Mouse (Mus musculus) liver, adult 2 months (tissue): ENCODE data around the gene Zfp384. TPM values are rescaled to one million over a fixed set of nuclear protein-coding genes. Genes with fewer than 3 reads are reported as not detected.
"Not testable (repeated sequence)": the region's sequence is repeated elsewhere in the genome, so short reads cannot be mapped to it uniquely, and the experiment has no call there.

Source experiments
- DNase-seq: peaks from one replicate; pipeline ENCODE4 v3.0.0-alpha.2; 2011; ENCODE audit warnings: low read depth, low spot score; ENCODE audit errors: extremely low read depth
- H3K27ac ChIP-seq: fragments of 200-500 bp; replicated peaks from 2 replicates; pipeline ENCODE4 v1.5.1; 2012; ENCODE audit warnings: low read depth, mild to moderate bottlenecking, control low read depth, inconsistent platforms, low read length; ENCODE audit not compliant: insufficient read depth
- H3K27me3 ChIP-seq: fragments of 200-500 bp; 2 replicates; pipeline ENCODE4 v1.6.1; 2012; ENCODE audit warnings: mild to moderate bottlenecking, moderate library complexity, low read length, inconsistent platforms; ENCODE audit not compliant: control insufficient read depth, insufficient read depth
- H3K36me3 ChIP-seq: fragments of 200-500 bp; 2 replicates; pipeline ENCODE4 v1.6.1; 2012; ENCODE audit warnings: low read length, inconsistent platforms; ENCODE audit not compliant: control insufficient read depth, insufficient read depth
- H3K4me1 ChIP-seq: fragments of 200-500 bp; 2 replicates; pipeline ENCODE4 v1.6.1; 2011; ENCODE audit warnings: low read length; ENCODE audit not compliant: control insufficient read depth, insufficient read depth
- H3K4me3 ChIP-seq: fragments of 200-500 bp; 2 replicates; pipeline ENCODE4 v1.5.1; 2011; ENCODE audit warnings: low read depth, mild to moderate bottlenecking, control low read depth, low read length, moderate library complexity; ENCODE audit not compliant: insufficient read depth
- H3K79me2 ChIP-seq: fragments of 200-500 bp; 2 replicates; pipeline ENCODE4 v1.6.1; 2012; ENCODE audit warnings: inconsistent platforms, mild to moderate bottlenecking, low read length, moderate library complexity; ENCODE audit not compliant: control insufficient read depth, insufficient read depth
- H3K9ac ChIP-seq: fragments of 200-500 bp; 2 replicates; pipeline ENCODE4 v1.6.1; 2012; ENCODE audit warnings: low read depth, mild to moderate bottlenecking, control low read depth, inconsistent platforms, low read length
- CTCF ChIP-seq: fragments of 200-500 bp; IDR thresholded peaks from 2 replicates; pipeline ENCODE4 v1.5.1; 2011; ENCODE audit warnings: low read depth, low read length, control low read depth
- POLR2A ChIP-seq: fragments of 200-500 bp; IDR thresholded peaks from 2 replicates; pipeline ENCODE4 v1.6.1; 2011; ENCODE audit warnings: low read length, control low read depth; ENCODE audit not compliant: insufficient read depth; ENCODE audit errors: extremely low read depth
- WGBS: fragments of 180-500 bp; shearing (Covaris S2); methylation state at CpG from one replicate; pipeline ENCODE4 v1.1.7; 2018; 5-methylcytosine and 5-hydroxymethylcytosine counted together
- polyA plus RNA-seq: library from polyadenylated mRNA; depleted of rRNA; stranded (reverse); fragments of >200 nt; gene quantifications from 2 replicates; pipeline ENCODE4 v1.2.3, GENCODE M21; 2012
- total RNA-seq: library from RNA; depleted of rRNA; stranded (reverse); fragments of >200 nt; gene quantifications from 2 replicates; pipeline ENCODE4 v1.2.3, GENCODE M21; 2014

The Zfp384 gene
- total and polyA plus RNA-seq, 2 experiments, result 7.6 to 34.7 TPM

DNA sequence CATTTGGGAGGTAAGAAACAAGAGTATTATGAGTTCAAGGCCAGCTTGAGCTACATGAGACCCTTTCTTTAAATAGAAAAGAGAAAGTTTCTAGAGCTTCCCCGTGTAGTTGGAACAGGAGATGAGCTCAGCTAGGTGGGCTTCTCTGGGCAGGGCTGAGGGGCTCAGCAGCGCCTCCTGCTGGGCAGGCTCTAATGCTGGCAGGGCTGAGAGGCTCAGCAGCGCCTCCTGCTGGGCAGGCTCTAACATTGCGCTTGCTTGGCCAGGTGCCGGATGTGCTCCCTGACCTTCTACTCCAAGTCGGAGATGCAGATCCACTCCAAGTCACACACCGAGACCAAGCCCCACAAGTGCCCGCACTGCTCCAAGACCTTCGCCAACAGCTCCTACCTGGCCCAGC lies 21.6 kb downstream of the Zfp384 start:
- 52% methylated on average over 8 of the region's 9 CpGs for WGBS
- not testable (repeated sequence) for H3K4me3 ChIP-seq, H3K27ac ChIP-seq, H3K79me2 ChIP-seq, H3K27me3 ChIP-seq, H3K9ac ChIP-seq, DNase-seq, H3K4me1 ChIP-seq
- TF ChIP-seq CTCF, result peak; percentile 97
- H3K36me3 ChIP-seq, result peaks cover 60% of the 10 kb centered on the region

DNA sequence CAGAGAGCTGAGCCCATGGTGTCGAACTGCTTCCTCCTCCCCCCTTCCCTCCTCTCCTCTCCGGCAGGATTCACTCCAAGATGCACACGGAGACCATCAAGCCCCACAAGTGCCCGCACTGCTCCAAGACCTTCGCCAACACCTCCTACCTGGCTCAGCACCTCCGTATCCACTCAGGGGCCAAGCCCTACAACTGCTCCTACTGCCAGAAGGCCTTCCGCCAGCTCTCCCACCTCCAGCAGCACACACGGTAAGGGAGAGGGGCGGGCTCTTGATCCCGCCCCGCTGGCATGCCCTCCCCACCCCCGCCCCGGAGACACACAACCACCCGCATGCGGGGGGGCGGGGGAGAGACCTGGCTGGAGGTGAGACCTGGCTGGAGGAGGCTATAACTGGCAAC lies 22.7 kb downstream of the Zfp384 start:
- no peak for TF ChIP-seq POLR2A
- TF ChIP-seq CTCF, result no peak
- no peak overlapping the region for H3K27ac ChIP-seq
- no peaks in the 10 kb centered on the region for H3K79me2 ChIP-seq
- 88% methylated on average over 16 of the region's 16 CpGs for WGBS
- peaks cover 59% of the 10 kb centered on the region for H3K36me3 ChIP-seq
- H3K27me3 ChIP-seq, result no peaks in the 10 kb centered on the region
- no peak for DNase-seq
- H3K9ac ChIP-seq, result no peak overlapping the region
- no peaks in the 10 kb centered on the region for H3K4me1 ChIP-seq
- H3K4me3 ChIP-seq, result no peak overlapping the region

DNA sequence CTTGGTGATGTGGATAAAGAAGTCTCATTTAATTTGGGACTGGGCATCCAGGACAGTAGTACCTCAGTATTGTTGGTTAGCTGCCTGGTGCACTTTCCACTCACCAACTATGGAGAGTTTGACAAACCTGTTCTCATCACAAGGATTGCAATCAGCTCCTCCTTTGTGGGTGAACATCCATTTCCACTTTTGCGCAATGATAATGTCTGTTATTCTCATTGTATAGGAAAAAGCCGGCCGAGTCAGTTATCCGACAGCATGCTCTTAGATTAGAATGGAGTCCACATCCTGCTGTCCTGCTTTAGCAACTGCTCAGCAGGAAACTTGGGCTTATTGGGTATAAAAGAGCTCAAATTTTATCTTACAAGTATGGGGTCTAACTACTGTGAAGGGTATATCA lies 29.7 kb downstream of the Zfp384 start:
- H3K4me3 ChIP-seq, result peak overlapping the region; percentile 48; the same call in 1 of the 2 replicates
- H3K79me2 ChIP-seq, result peaks cover 3% of the 10 kb centered on the region; the same call in 1 of the 2 replicates
- TF ChIP-seq CTCF (no peak), POLR2A (no peak)
- no peak for DNase-seq
- H3K4me1 ChIP-seq, result peaks cover 6% of the 10 kb centered on the region
- no peak overlapping the region for H3K9ac ChIP-seq
- 81% methylated on average over 4 of the region's 4 CpGs for WGBS
- H3K27ac ChIP-seq, result no peak overlapping the region
- H3K27me3 ChIP-seq, result no peaks in the 10 kb centered on the region
- H3K36me3 ChIP-seq, result peaks cover 22% of the 10 kb centered on the region

DNA sequence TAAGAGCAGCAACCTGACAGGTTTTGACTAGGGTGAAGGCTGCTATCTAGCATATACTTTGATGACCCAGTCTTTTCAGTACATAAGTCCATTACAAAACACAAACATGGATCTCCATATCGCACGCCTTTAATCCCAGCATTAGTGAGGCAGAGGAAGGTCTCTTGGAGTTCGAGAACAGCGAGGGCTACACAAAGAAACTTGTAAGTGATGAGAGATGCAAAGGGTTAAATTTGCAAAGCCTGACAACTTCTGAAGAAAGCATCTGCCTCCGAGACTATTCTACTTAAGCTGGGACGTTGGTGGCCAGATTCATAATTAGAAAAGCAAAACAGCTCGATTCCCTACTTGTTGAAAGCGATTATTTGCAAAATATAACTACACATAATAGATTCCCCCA lies 30.2 kb downstream of the Zfp384 start:
- WGBS, result 7% methylated on average over 8 of the region's 8 CpGs
- no peaks in the 10 kb centered on the region for H3K27me3 ChIP-seq
- H3K79me2 ChIP-seq, result peaks cover 3% of the 10 kb centered on the region; the same call in 1 of the 2 replicates
- peaks cover 6% of the 10 kb centered on the region for H3K4me1 ChIP-seq
- peak overlapping the region; percentile 27 for H3K27ac ChIP-seq
- DNase-seq, result no peak
- peaks cover 20% of the 10 kb centered on the region for H3K36me3 ChIP-seq
- H3K9ac ChIP-seq, result peak overlapping the region; percentile 26; the same call in 1 of the 2 replicates
- peak overlapping the region; percentile 48 for H3K4me3 ChIP-seq
- TF ChIP-seq CTCF, result no peak
- no peak for TF ChIP-seq POLR2A

DNA sequence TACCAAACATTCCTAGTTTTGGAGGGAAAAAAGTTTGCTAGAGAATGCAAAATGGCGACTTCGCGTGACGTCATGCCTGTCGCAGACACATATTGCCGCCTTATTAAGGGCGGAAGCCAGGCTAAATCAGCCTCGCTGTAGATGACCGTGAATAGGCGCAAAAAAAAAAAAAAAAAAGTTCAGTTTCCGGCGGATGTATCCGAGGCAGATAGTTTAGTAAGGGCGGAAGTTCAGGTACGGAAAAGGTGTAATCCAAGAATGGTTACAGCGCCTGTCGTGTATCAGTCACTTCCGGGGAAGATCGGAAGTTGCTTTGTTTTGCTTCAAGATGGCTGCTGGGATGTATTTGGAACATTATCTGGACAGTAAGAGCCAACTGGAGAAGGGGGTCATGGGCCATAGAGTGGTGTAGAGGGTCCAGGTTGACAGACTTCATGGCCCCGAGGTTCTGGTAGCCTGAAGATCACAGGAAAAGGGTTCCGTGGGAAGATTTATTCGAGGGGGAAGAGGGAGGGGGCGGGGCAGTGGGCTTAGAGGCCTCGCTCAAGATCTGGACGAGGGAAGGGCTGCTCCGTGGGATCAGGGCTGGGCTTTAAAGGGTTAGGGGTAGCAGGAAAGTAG lies 30.7 kb downstream of the Zfp384 start, which contains the start of gene Ing4:
Gene Ing4 (plus strand): TSS at position 228 of the 621 bp plus-strand sequence.
- under 1% methylated on average over 26 of the region's 26 CpGs for WGBS
- Histone ChIP-seq H3K4me1 (peaks cover 6% of the 10 kb centered on the region), H3K27me3 (no peaks in the 10 kb centered on the region), H3K27ac (peak within 1 kb of the TSS; percentile 73), H3K4me3 (peak within 1 kb of the TSS; percentile 77), H3K9ac (peak within 1 kb of the TSS; percentile 70), H3K79me2 (peaks cover 3% of the 10 kb centered on the region; the same call in 1 of the 2 replicates), H3K36me3 (peaks cover 20% of the 10 kb centered on the region)
- peak; percentile 98 for DNase-seq
- TF ChIP-seq POLR2A (no peak), CTCF (no peak)

DNA sequence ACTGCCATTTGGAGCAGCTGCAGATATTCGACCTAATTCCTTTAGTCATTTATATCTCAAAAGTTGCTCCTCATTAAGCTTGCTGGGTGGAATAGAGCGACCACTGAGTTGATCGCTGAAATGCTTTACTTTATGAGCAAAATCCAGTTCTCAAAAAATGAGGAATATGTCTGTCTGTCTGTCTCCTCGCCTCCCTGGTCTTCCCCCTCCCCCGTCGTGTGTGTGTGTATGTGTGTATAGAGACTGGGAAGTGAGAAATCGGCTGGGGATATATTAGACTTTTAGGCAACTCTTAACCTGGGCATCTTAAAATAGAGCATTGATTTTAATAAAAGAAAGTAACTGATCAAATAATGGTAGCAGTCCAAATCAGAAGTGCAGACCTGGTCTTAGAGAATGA lies 31.3 kb downstream of the Zfp384 start:
- Histone ChIP-seq H3K27ac (peak overlapping the region; percentile 73), H3K4me1 (peaks cover 6% of the 10 kb centered on the region), H3K27me3 (no peaks in the 10 kb centered on the region), H3K4me3 (peak overlapping the region; percentile 77), H3K79me2 (peaks cover 3% of the 10 kb centered on the region; the same call in 1 of the 2 replicates), H3K36me3 (peaks cover 19% of the 10 kb centered on the region), H3K9ac (peak overlapping the region; percentile 70)
- no peak for TF ChIP-seq POLR2A
- TF ChIP-seq CTCF, result no peak
- 9% methylated on average over 7 of the region's 7 CpGs for WGBS
- DNase-seq, result no peak
